Mouse (Mus musculus): ENCODE measurements around the gene Bax. TPM values are rescaled to one million over a fixed set of nuclear protein-coding genes. Genes with fewer than 3 reads are reported as not detected.

The Bax gene
- polyA plus RNA-seq, 1 experiment from 2014 or later: 70.3 TPM

DNA sequence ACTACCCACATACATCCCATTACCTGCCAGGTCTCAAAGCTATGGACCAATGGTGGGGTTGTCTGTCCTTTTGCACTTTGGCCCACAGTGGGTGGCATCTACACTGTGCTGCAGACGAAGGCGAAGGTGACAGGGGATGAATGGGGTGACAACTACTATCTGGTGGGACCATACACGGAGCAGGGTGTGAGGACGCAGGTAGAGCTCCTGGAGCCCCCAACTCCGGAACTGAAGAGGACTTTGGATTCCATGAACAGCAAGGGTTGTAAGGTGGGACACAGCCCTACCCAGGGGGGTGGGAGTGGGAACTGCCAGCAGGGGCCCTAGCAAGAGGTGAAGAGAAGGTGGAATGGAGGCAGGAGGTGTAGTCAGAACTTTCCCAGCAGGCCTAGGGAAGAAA, 30.3 kb downstream of the Bax start:
- Histone ChIP-seq H3K9ac (no peak overlapping the region), H3K27ac (replicated peaks) (no peak overlapping the region), H3K27me3 (no peaks in the 10 kb centered on the region; the same call in 1 of the 2 replicates), H3K4me1 (replicated peaks) (peaks cover 46% of the 10 kb centered on the region), H3K9me3 (replicated peaks) (no peaks in the 10 kb centered on the region), H3K4me2 (0 out of 2 replicates have a peak overlapping the region, but pooled peaks have one; percentile 88), H3K36me3 (replicated peaks) (peaks cover 18% of the 10 kb centered on the region), H3K4me3 (replicated peaks) (no peak overlapping the region)
- 73% methylated on average over 5 of the region's 5 CpGs for WGBS (ENCODE audit: insufficient replicate concordance)
- ATAC-seq (ENCODE audit: insufficient read depth): no peak

DNA sequence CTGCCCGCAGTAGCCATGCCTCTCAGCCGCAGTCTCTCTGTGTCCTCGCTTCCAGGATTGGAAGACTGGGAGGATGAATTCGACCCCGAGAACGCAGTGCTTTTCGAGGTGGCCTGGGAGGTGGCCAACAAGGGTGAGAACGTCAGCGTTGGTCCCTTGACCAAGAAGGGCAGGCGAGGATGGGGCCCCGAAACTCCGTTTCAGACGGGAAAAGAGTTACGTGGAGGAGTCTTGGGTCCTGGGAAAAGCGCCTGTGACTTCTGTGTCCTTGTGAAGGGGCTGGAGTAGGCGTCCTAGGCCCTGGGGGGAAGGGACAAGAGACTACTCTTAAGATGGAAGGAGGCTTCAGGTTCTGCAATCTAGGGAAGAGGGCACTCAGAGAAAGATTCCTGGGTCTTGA, 31.7 kb downstream of the Bax start:
- Histone ChIP-seq H3K4me2 (peak overlapping the region; percentile 88), H3K36me3 (replicated peaks) (peaks cover 24% of the 10 kb centered on the region), H3K4me1 (replicated peaks) (peaks cover 58% of the 10 kb centered on the region), H3K9me3 (replicated peaks) (no peaks in the 10 kb centered on the region), H3K27ac (replicated peaks) (peak overlapping the region; percentile 71), H3K27me3 (no peaks in the 10 kb centered on the region; the same call in 1 of the 2 replicates), H3K4me3 (replicated peaks) (peak overlapping the region; percentile 71), H3K9ac (peak overlapping the region; percentile 63)
- ATAC-seq (ENCODE audit: insufficient read depth): no peak
- WGBS (ENCODE audit: insufficient replicate concordance): 4% methylated on average over 16 of the region's 16 CpGs

DNA sequence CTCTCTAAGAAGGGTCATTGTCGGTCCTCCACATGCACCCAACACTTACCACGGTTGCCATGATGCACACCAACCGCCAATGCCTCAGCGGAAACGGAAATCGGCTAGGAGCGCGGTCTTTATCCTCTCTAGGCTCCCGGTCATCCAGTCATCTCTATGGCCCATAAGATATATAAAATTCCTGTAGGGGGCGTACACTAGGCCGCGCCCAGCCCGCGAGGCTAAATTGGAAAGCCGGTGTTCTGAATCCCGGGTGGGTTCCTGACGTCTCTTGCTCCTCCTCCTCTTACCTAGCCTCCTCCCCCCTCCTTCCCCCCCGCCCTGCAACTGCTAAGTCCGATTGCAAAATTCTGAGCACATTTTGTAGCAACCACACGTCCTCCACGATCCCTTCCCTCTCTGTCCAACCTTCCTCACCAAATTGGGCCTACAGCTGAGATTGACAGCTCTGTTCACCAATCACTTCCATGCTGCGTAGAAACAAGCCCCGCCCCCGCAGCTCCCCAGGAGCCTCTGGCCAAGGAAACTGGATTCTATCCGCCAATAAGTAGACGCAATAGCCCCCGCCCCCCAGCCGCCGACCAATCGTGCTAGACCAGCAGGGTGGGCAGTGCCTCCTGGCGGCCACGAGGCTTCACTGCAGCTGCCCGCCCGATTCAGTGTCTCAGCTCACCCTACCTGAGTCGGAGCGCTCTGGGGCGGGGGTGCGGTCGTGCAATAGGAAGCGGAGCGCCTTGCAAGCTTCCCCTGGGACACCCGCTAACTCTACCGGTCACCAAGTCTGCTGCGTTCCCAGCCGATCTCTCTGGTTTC, 32.3 kb downstream of the Bax start, which contains the start of gene Gys1:
Gys1 (plus strand) TSS at position 642 of the 813 bp plus-strand sequence.
- H3K36me3 ChIP-seq (replicated peaks): peaks cover 28% of the 10 kb centered on the region
- no peaks in the 10 kb centered on the region for H3K9me3 ChIP-seq (replicated peaks)
- H3K27me3 ChIP-seq: no peaks in the 10 kb centered on the region; the same call in 1 of the 2 replicates
- H3K27ac ChIP-seq (replicated peaks): peak within 1 kb of the TSS; percentile 91
- peak within 1 kb of the TSS; percentile 88 for H3K4me2 ChIP-seq
- under 1% methylated on average over 45 of the region's 45 CpGs for WGBS (ENCODE audit: insufficient replicate concordance)
- peak within 1 kb of the TSS; percentile 65 for H3K9ac ChIP-seq
- ATAC-seq (ENCODE audit: insufficient read depth): peak; percentile 95
- peaks cover 58% of the 10 kb centered on the region for H3K4me1 ChIP-seq (replicated peaks)
- H3K4me3 ChIP-seq (replicated peaks): peak within 1 kb of the TSS; percentile 71

DNA sequence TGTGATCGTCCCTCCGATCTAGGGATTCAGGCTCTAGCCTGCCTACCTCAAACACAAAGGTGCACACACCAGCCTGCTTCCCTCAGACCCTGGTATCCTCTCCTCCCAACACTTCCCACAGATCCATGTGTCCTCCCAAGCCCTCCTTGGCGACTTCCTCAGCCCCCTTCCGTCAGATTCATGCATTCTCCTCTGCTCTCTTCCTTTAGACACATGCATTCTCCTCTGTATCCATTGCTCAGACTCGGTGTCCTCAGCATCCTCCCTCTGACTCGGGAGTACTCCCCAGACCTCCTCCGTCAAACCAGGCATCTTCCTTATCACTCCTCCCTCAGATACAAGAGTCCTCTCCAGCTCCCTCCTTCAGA, 32.9 kb downstream of the Bax start:
- no peak for ATAC-seq (ENCODE audit: insufficient read depth)
- peaks cover 34% of the 10 kb centered on the region for H3K36me3 ChIP-seq (replicated peaks)
- peak overlapping the region; percentile 71 for H3K4me3 ChIP-seq (replicated peaks)
- H3K27me3 ChIP-seq: no peaks in the 10 kb centered on the region; the same call in 1 of the 2 replicates
- peak overlapping the region; percentile 88 for H3K4me2 ChIP-seq
- WGBS (ENCODE audit: insufficient replicate concordance): under 1% methylated on average over 7 of the region's 7 CpGs
- peak overlapping the region; percentile 65 for H3K9ac ChIP-seq
- H3K9me3 ChIP-seq (replicated peaks): no peaks in the 10 kb centered on the region
- H3K27ac ChIP-seq (replicated peaks): peak overlapping the region; percentile 91
- peaks cover 58% of the 10 kb centered on the region for H3K4me1 ChIP-seq (replicated peaks)

DNA sequence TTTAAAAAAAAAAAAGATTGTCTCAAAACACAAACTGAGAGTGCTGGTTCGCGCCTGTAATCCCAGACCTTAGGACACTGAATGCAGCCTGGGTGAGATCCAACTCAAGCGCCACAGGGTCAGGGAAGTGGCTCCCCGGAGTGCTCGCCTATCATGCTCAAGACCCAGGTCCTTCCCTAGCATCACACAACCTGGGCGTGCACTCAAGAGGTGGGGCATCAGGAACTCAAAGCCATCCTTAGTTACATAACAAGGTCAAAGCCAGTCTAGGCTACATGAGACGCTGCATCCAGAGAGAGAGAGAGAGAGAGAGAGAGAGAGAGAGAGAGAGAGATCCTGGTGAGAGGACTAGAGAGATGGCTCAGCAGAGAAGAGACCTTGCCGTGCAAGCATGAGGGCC, 40.1 kb downstream of the Bax start:
- H3K4me3 ChIP-seq (replicated peaks): no peak overlapping the region
- ATAC-seq (ENCODE audit: insufficient read depth): no peak
- 77% methylated on average over 8 of the region's 8 CpGs for WGBS (ENCODE audit: insufficient replicate concordance)
- H3K9ac ChIP-seq: no peak overlapping the region
- peaks cover 13% of the 10 kb centered on the region for H3K4me1 ChIP-seq (replicated peaks)
- no peaks in the 10 kb centered on the region for H3K9me3 ChIP-seq (replicated peaks)
- peaks cover 94% of the 10 kb centered on the region for H3K36me3 ChIP-seq (replicated peaks)
- H3K27me3 ChIP-seq: no peaks in the 10 kb centered on the region
- no peak overlapping the region for H3K4me2 ChIP-seq
- H3K27ac ChIP-seq (replicated peaks): no peak overlapping the region

DNA sequence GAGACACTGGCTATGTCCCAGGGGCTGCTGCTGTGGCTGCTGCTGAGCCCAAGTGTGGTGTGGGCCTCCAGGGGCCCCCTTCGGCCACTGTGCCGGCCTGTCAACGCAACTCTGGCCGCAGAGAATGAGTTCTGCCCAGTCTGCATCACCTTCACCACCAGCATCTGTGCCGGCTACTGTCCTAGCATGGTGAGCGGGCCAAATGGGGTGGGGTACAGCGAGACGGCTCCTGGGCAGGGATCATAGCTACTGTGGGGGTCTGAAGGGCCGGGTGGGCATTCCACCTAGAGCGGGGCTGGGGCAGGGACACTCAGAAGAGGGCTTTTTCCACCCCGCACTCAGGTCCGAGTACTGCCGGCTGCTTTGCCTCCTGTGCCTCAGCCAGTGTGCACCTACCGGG, 45.5 kb downstream of the Bax start:
- Histone ChIP-seq H3K27ac (replicated peaks) (no peak overlapping the region), H3K9me3 (replicated peaks) (no peaks in the 10 kb centered on the region), H3K9ac (no peak overlapping the region), H3K4me2 (no peak overlapping the region), H3K27me3 (peaks cover 50% of the 10 kb centered on the region), H3K36me3 (replicated peaks) (peaks cover 50% of the 10 kb centered on the region), H3K4me1 (replicated peaks) (no peaks in the 10 kb centered on the region), H3K4me3 (replicated peaks) (no peak overlapping the region)
- 84% methylated on average over 14 of the region's 14 CpGs for WGBS (ENCODE audit: insufficient replicate concordance)
- ATAC-seq (ENCODE audit: insufficient read depth): no peak

DNA sequence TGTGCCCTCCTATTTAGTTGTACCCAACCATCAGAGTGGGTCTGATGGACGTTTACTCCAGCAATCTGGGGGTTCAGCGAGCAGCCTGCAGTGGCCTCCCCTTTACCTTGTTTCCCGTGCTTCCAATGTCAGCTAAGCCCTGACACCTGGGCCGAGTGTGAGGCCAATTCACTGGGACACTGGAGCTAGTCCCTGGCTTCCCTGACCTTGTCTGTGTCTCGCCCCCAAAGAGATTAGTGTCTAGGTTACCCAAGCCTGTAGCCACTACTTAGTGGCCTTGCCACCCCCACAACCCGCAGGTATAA, 46.1 kb downstream of the Bax start, which contains the start of gene Lhb:
Lhb (plus strand) TSS at position 206 of the 305 bp plus-strand sequence.
- no peaks in the 10 kb centered on the region for H3K9me3 ChIP-seq (replicated peaks)
- 57% methylated on average over 6 of the region's 6 CpGs for WGBS (ENCODE audit: insufficient replicate concordance)
- peaks cover 47% of the 10 kb centered on the region for H3K36me3 ChIP-seq (replicated peaks)
- no peak for ATAC-seq (ENCODE audit: insufficient read depth)
- no peak within 1 kb of the TSS for H3K27ac ChIP-seq (replicated peaks)
- no peak within 1 kb of the TSS for H3K4me3 ChIP-seq (replicated peaks)
- peaks cover 56% of the 10 kb centered on the region for H3K27me3 ChIP-seq
- peaks cover 3% of the 10 kb centered on the region; the same call in 1 of the 2 replicates for H3K4me1 ChIP-seq (replicated peaks)
- H3K4me2 ChIP-seq: no peak within 1 kb of the TSS
- H3K9ac ChIP-seq: no peak within 1 kb of the TSS

DNA sequence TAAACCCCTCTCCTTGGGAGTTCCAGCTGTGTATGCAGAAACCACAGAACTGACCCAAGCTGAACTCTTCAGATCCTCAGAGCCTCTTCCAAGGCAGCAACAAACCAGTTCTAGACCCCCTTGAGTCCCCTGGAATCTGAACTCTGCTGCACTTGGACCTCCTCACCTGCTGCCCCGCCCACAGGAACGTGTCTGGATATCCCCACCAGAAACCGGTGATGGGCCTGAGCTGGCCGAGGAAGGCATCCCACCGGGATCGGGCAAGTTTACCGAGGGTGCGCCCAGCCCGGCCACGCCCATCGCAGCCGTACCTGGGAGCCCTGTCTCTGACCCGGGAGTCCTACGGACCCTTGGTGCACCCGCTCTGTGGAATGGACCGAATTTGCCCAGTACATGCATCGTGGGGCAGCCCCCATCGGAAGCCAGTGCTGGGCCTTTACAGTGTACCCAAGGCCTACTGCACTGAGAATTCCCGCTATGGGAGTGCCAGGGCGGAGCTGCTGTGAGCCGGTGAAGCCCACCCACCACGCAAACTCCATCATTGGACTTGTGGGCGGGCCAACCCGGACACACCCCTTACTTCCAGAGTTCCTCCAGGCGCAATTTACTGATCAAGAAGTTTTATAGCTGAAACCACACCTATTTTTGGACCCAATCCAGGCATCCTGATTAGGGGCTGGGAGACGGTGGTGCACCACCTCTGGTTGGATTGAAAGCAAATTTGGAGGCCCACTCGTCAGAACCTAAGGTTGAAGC, 46.7 kb downstream of the Bax start:
- Histone ChIP-seq H3K4me1 (replicated peaks) (peaks cover 6% of the 10 kb centered on the region; the same call in 1 of the 2 replicates), H3K4me3 (replicated peaks) (no peak overlapping the region), H3K9me3 (replicated peaks) (no peaks in the 10 kb centered on the region), H3K27ac (replicated peaks) (no peak overlapping the region), H3K36me3 (replicated peaks) (peaks cover 42% of the 10 kb centered on the region), H3K27me3 (peaks cover 62% of the 10 kb centered on the region), H3K9ac (no peak overlapping the region), H3K4me2 (no peak overlapping the region)
- ATAC-seq (ENCODE audit: insufficient read depth): no peak
- WGBS (ENCODE audit: insufficient replicate concordance): 32% methylated on average over 27 of the region's 27 CpGs

DNA sequence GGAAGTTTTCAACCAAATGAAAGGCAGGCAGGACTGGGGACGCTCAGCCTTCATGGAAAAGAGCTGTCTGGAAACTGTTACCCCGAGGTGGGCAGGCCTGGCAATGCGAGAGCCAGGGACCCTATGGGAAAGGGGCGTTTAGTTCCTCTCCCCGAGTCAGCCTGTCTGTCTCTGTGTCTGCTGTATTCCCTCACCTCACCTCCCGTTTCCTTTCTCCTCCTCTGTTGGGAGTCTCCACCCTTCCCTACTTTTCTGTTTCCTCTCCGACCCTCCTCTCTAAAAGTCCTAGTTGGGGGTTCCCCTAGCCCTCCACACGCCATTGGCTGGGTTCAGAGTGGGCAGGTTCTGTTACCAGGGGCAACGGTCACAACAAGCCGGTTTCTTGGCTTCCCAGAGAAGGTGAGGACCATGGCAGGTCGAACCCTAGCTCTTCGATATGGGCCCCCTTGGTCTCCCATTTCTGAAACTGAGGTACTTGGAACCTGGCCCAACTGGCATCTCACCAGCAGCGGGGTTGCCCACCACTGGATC, 48.7 kb downstream of the Bax start:
- no peak overlapping the region for H3K4me3 ChIP-seq (replicated peaks)
- H3K36me3 ChIP-seq (replicated peaks): peaks cover 22% of the 10 kb centered on the region
- H3K4me1 ChIP-seq (replicated peaks): peaks cover 22% of the 10 kb centered on the region
- H3K9me3 ChIP-seq (replicated peaks): no peaks in the 10 kb centered on the region
- ATAC-seq (ENCODE audit: insufficient read depth): no peak
- peaks cover 82% of the 10 kb centered on the region for H3K27me3 ChIP-seq
- H3K27ac ChIP-seq (replicated peaks): no peak overlapping the region
- WGBS (ENCODE audit: insufficient replicate concordance): 9% methylated on average over 13 of the region's 13 CpGs
- no peak overlapping the region for H3K4me2 ChIP-seq
- no peak overlapping the region for H3K9ac ChIP-seq

DNA sequence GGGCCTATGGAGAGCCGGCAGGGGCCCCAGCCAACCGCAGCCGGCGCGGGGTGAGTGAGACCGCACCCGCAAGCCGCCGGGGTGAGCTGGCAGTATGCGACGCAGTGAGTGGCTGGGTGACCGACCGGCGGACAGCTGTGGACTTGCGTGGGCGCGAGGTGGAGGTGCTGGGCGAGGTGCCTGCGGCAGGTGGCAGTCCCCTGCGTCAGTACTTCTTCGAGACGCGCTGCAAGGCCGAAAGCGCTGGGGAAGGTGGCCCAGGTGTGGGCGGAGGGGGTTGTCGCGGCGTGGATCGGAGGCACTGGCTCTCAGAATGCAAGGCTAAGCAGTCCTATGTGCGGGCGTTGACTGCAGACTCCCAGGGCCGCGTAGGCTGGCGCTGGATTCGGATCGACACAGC, 51.1 kb downstream of the Bax start:
- Histone ChIP-seq H3K9me3 (replicated peaks) (no peaks in the 10 kb centered on the region), H3K27me3 (peaks cover 100% of the 10 kb centered on the region), H3K4me2 (peak overlapping the region; percentile 10; the same call in 1 of the 2 replicates), H3K4me3 (replicated peaks) (no peak overlapping the region), H3K27ac (replicated peaks) (no peak overlapping the region), H3K4me1 (replicated peaks) (peaks cover 22% of the 10 kb centered on the region), H3K9ac (no peak overlapping the region), H3K36me3 (replicated peaks) (no peaks in the 10 kb centered on the region)
- WGBS (ENCODE audit: insufficient replicate concordance): 8% methylated on average over 37 of the region's 37 CpGs
- no peak for ATAC-seq (ENCODE audit: insufficient read depth)

DNA sequence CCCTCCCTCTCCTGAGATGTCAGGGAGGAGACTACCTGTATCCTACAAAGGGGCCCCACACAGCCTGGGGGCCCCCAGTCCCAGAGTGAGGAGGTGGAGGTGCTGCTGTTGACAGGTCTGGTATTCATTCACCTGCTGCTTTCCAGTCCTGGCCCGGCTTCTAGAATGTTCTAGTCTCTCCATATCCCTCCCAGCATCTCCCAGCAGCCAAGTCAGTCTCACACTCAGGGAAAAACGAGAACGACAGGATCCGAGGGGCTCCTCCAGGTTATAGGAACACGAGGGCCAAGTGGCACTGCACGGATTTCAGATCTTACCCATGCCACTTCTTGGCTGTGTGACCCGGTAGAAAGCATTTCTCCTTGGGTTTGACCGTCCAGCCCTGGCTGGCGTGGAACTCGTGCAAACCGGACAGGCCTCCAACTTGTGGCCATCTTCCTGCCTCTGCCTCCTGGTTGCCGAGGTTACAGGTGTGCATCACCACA, 51.9 kb downstream of the Bax start:
- Histone ChIP-seq H3K27ac (replicated peaks) (no peak overlapping the region), H3K4me3 (replicated peaks) (no peak overlapping the region), H3K36me3 (replicated peaks) (no peaks in the 10 kb centered on the region), H3K4me1 (replicated peaks) (peaks cover 22% of the 10 kb centered on the region), H3K9ac (no peak overlapping the region), H3K27me3 (peaks cover 100% of the 10 kb centered on the region), H3K9me3 (replicated peaks) (no peaks in the 10 kb centered on the region), H3K4me2 (no peak overlapping the region)
- no peak for ATAC-seq (ENCODE audit: insufficient read depth)
- 18% methylated on average over 12 of the region's 12 CpGs for WGBS (ENCODE audit: insufficient replicate concordance)

Measured in liver, embryonic 15.5 days (tissue).